Mouse (Mus musculus): ENCODE measurements around the gene Fuk. TPM values are rescaled to one million over a fixed set of nuclear protein-coding genes. Genes with fewer than 3 reads are reported as not detected.
A peak's percentile ranks its signal among the peaks of the same experiment; 100 is the strongest.

Fuk gene
- polyA plus RNA-seq (2016; fragmentation: Nextera tagmentation; extraction: Ambion mirVana): 10.0 and 10.2 TPM in 2 replicates

DNA sequence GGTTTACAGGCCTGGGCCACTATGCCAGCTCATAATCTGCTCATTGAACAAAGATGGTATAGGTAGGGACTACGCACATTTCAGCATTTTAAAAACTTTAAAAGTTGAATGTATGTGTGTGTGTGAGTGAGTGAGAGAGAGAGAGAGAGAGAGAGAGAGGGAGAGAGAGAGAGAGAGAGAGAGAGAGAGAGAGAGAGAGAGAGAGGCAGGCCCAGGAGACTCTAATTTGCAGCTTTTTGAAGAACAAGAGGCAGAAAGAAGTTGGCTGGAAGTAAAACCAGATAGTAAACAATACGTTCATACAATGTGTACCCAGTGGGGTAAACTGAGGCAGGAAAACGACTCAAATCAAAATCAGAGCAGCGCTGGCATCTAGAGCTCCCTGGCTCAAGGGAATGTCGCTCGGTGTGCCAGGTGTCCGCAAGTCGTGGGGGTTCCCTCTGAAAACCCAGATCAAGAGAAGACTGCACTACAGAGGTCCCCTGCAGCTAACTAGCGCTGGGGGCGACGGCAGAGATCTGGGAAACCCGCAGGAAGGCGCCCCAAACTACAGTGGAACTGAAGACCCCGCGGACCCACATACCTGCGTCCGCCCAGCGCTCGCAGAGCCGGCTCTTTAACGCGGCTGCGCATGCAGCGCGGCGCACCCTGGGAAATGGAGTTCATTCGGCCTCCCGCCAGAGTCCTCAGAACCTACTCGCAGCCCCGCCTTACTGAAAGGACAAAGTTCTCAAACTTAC lies at the start of gene Fuk:
Gene Fuk, minus strand, starts transcription at position 650 of the 740 bp plus-strand sequence.
- peak within 1 kb of the TSS; percentile 93 for H3K4me3 ChIP-seq
- WGBS: 3% methylated on average over 30 of the region's 30 CpGs

GRCm38 (mm10) chr8:110950065-110950484 lies 47.8 kb upstream of the Fuk start:
- ATAC-seq (ENCODE audit: insufficient number of reproducible peaks, low FRiP score): no peak
- Histone ChIP-seq H3K4me3 (no peak overlapping the region), H3K4me2 (no peak overlapping the region), H3K4me1 (replicated peaks) (peaks cover 28% of the 10 kb centered on the region), H3K9ac (no peak overlapping the region), H3K27me3 (replicated peaks) (no peaks in the 10 kb centered on the region), H3K27ac (ENCODE audit: poor library complexity, severe bottlenecking) (no peak overlapping the region), H3K36me3 (peaks cover 30% of the 10 kb centered on the region), H3K9me3 (replicated peaks) (no peaks in the 10 kb centered on the region)
- WGBS: 81% methylated on average over 17 of the region's 17 CpGs

More for the DNA sequence above, at the start of gene Fuk:
- Histone ChIP-seq H3K9ac (peak within 1 kb of the TSS; percentile 81), H3K27ac (ENCODE audit: poor library complexity, severe bottlenecking) (no peak within 1 kb of the TSS), H3K36me3 (peaks cover 25% of the 10 kb centered on the region), H3K27me3 (replicated peaks) (no peaks in the 10 kb centered on the region), H3K9me3 (replicated peaks) (no peaks in the 10 kb centered on the region), H3K4me1 (replicated peaks) (peaks cover 6% of the 10 kb centered on the region; the same call in 1 of the 2 replicates), H3K4me2 (peak within 1 kb of the TSS; percentile 70)
- ATAC-seq (ENCODE audit: insufficient number of reproducible peaks, low FRiP score): peak; percentile 91

- 0 out of 2 replicates have a peak, but pooled peaks cover 2% of the 10 kb centered on the region for H3K36me3 ChIP-seq
- H3K27me3 ChIP-seq (replicated peaks): no peaks in the 10 kb centered on the region
- H3K4me3 ChIP-seq: no peak overlapping the region
- H3K9ac ChIP-seq: no peak overlapping the region
- no peak for ATAC-seq (ENCODE audit: insufficient number of reproducible peaks, low FRiP score)
- no peak overlapping the region for H3K4me2 ChIP-seq
- no peaks in the 10 kb centered on the region for H3K9me3 ChIP-seq (replicated peaks)
- H3K27ac ChIP-seq (ENCODE audit: poor library complexity, severe bottlenecking): no peak overlapping the region
- H3K4me1 ChIP-seq (replicated peaks): peaks cover 60% of the 10 kb centered on the region
- 66% methylated on average over 4 of the region's 4 CpGs for WGBS
Observed at GRCm38 (mm10) chr8:110945716-110946115, 43.4 kb upstream of the Fuk start.

- Histone ChIP-seq H3K9me3 (replicated peaks) (no peaks in the 10 kb centered on the region), H3K4me1 (replicated peaks) (peaks cover 66% of the 10 kb centered on the region), H3K4me2 (no peak overlapping the region), H3K4me3 (no peak overlapping the region), H3K36me3 (0 out of 2 replicates have a peak, but pooled peaks cover 2% of the 10 kb centered on the region), H3K27ac (ENCODE audit: poor library complexity, severe bottlenecking) (peak overlapping the region; percentile 64; the same call in 1 of the 2 replicates), H3K9ac (0 out of 2 replicates have a peak overlapping the region, but pooled peaks have one; percentile 1), H3K27me3 (replicated peaks) (no peaks in the 10 kb centered on the region)
- ATAC-seq (ENCODE audit: insufficient number of reproducible peaks, low FRiP score): no peak
- 75% methylated on average over 7 of the region's 7 CpGs for WGBS
Observed at GRCm38 (mm10) chr8:110944276-110944876, 42.1 kb upstream of the Fuk start.

- H3K4me1 ChIP-seq (replicated peaks): peaks cover 65% of the 10 kb centered on the region
- H3K4me3 ChIP-seq: no peak overlapping the region
- no peaks in the 10 kb centered on the region for H3K27me3 ChIP-seq (replicated peaks)
- ATAC-seq (ENCODE audit: insufficient number of reproducible peaks, low FRiP score): peak; percentile 71
- 17% methylated on average over 10 of the region's 10 CpGs for WGBS
- H3K9ac ChIP-seq: no peak overlapping the region
- H3K4me2 ChIP-seq: peak overlapping the region; percentile 35
- no peaks in the 10 kb centered on the region for H3K36me3 ChIP-seq
- H3K9me3 ChIP-seq (replicated peaks): no peaks in the 10 kb centered on the region
- peak overlapping the region; percentile 90 for H3K27ac ChIP-seq (ENCODE audit: poor library complexity, severe bottlenecking)
Observed at GRCm38 (mm10) chr8:110941453-110941948, 39.2 kb upstream of the Fuk start.

DNA sequence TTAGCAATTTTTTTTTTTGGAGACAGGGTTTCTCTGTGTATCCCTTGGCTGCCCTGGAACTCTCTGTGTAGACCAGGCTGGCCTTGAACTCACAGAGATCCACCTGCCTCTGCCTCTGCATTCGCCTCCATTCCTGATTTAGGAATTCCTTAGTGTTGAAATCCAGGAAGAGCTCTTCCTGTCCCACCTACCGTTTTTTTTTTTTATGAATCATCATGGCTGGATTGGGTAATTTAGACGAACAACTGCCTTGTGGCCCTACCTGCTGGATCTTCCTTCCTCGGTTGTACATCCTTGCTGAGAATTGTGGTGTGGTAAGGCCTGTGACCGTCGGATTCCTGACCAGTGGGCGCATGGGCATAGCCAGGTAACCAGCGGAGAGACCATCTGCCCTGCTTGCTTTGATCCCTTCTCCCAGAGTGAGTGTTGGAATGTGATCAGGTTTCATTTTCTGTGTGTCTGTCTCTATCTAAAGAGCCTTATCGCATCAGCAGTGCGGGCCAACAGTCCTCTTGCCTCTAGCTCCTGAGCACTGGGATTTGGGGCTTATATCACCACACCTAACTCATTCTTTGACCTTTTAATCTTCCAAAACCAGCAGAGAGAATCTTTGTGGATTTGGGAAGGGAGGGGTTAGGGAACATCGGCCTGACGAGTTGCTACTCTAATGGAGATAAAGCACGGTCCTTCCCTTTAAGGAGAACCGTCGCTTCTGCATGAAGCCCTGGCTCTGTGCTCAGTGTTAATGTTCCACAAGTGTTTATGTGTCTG lies 38.6 kb upstream of the Fuk start:
- Histone ChIP-seq H3K9ac (no peak overlapping the region), H3K4me2 (peak overlapping the region; percentile 35), H3K4me3 (no peak overlapping the region), H3K9me3 (replicated peaks) (no peaks in the 10 kb centered on the region), H3K27ac (ENCODE audit: poor library complexity, severe bottlenecking) (peak overlapping the region; percentile 90), H3K4me1 (replicated peaks) (peaks cover 63% of the 10 kb centered on the region), H3K27me3 (replicated peaks) (no peaks in the 10 kb centered on the region), H3K36me3 (no peaks in the 10 kb centered on the region)
- WGBS: 56% methylated on average over 15 of the region's 15 CpGs
- ATAC-seq (ENCODE audit: insufficient number of reproducible peaks, low FRiP score): no peak

DNA sequence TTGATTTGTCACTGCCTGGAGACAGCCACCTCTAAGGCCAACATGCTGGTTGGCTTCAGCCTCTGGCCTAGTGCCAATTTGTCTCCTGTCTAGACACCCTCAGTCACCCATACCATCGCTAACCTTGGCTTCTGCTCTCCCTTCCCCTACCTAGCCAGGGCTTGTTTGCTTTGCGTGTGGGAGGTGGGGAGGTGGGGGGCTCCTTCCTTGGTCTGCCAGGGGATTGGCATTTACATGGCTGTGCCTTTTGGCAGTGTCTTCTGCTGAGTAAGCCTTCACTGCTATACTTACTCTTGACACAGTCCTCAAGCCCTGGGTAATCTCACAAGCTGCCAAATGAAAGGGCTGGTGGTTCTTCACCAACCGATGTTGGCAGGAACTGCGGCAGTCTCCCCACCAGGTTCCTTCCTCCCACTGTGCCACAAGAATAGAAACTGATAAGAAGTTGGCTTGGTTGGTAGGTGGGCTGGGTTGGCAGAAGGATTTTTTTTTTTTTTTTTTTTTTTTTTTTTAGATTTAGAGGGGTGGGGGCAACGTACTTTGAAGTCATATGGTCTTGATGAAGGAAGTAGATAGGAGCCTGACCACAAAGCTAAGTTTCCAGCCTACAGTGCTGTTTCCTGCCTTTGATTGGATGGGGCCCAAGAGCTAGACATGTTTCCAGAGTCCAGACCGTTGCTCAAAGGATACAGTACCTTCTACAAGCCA lies 36.7 kb upstream of the Fuk start:
- Histone ChIP-seq H3K4me3 (no peak overlapping the region), H3K9ac (no peak overlapping the region), H3K9me3 (replicated peaks) (no peaks in the 10 kb centered on the region), H3K27ac (ENCODE audit: poor library complexity, severe bottlenecking) (peak overlapping the region; percentile 58), H3K4me2 (peak overlapping the region; percentile 16), H3K27me3 (replicated peaks) (no peaks in the 10 kb centered on the region), H3K4me1 (replicated peaks) (peaks cover 48% of the 10 kb centered on the region), H3K36me3 (no peaks in the 10 kb centered on the region)
- peak; percentile 61 for ATAC-seq (ENCODE audit: insufficient number of reproducible peaks, low FRiP score)
- 31% methylated on average over 6 of the region's 6 CpGs for WGBS

- 90% methylated on average over 12 of the region's 12 CpGs for WGBS
- ATAC-seq (ENCODE audit: insufficient number of reproducible peaks, low FRiP score): no peak
- H3K4me1 ChIP-seq (replicated peaks): peaks cover 47% of the 10 kb centered on the region
Observed at GRCm38 (mm10) chr8:110936217-110936616, 33.9 kb upstream of the Fuk start.

GRCm38 (mm10) chr8:110933272-110933671 lies 31.0 kb upstream of the Fuk start:
- Histone ChIP-seq H3K9me3 (replicated peaks) (no peaks in the 10 kb centered on the region), H3K36me3 (no peaks in the 10 kb centered on the region)
- 75% methylated on average over 2 of the region's 2 CpGs for WGBS

More at GRCm38 (mm10) chr8:110936217-110936616, 33.9 kb upstream of the Fuk start:
- H3K36me3 ChIP-seq: no peaks in the 10 kb centered on the region
- no peaks in the 10 kb centered on the region for H3K27me3 ChIP-seq (replicated peaks)
- H3K9me3 ChIP-seq (replicated peaks): no peaks in the 10 kb centered on the region
- no peak overlapping the region for H3K27ac ChIP-seq (ENCODE audit: poor library complexity, severe bottlenecking)
- no peak overlapping the region for H3K4me2 ChIP-seq
- H3K9ac ChIP-seq: no peak overlapping the region
- no peak overlapping the region for H3K4me3 ChIP-seq

GRCm38 (mm10) chr8:110932444-110932843 lies 30.2 kb upstream of the Fuk start:
- H3K9me3 ChIP-seq (replicated peaks): no peaks in the 10 kb centered on the region
- no peak overlapping the region for H3K27ac ChIP-seq (ENCODE audit: poor library complexity, severe bottlenecking)
- H3K9ac ChIP-seq: no peak overlapping the region
- no peak overlapping the region for H3K4me3 ChIP-seq
- no peaks in the 10 kb centered on the region for H3K36me3 ChIP-seq
- H3K4me1 ChIP-seq (replicated peaks): peaks cover 43% of the 10 kb centered on the region
- no peak overlapping the region for H3K4me2 ChIP-seq
- H3K27me3 ChIP-seq (replicated peaks): no peaks in the 10 kb centered on the region
- no peak for ATAC-seq (ENCODE audit: insufficient number of reproducible peaks, low FRiP score)
- WGBS: 63% methylated on average over 3 of the region's 3 CpGs

More at GRCm38 (mm10) chr8:110933272-110933671, 31.0 kb upstream of the Fuk start:
- H3K27ac ChIP-seq (ENCODE audit: poor library complexity, severe bottlenecking): no peak overlapping the region
- peaks cover 44% of the 10 kb centered on the region for H3K4me1 ChIP-seq (replicated peaks)
- no peak overlapping the region for H3K4me2 ChIP-seq
- H3K27me3 ChIP-seq (replicated peaks): no peaks in the 10 kb centered on the region
- no peak for ATAC-seq (ENCODE audit: insufficient number of reproducible peaks, low FRiP score)
- no peak overlapping the region for H3K4me3 ChIP-seq
- H3K9ac ChIP-seq: no peak overlapping the region

All from heart, embryonic 12.5 days (tissue).